Mouse (Mus musculus) heart, adult 9 months (tissue): ENCODE results near the gene Fmn2.

Experiments used
- DNase-seq, 2 experiments: peaks; one replicate each; pipeline ENCODE4 v3.0.0; 2022; ENCODE audit warnings: low spot score in 2 of 2

Gene Fmn2

DNA sequence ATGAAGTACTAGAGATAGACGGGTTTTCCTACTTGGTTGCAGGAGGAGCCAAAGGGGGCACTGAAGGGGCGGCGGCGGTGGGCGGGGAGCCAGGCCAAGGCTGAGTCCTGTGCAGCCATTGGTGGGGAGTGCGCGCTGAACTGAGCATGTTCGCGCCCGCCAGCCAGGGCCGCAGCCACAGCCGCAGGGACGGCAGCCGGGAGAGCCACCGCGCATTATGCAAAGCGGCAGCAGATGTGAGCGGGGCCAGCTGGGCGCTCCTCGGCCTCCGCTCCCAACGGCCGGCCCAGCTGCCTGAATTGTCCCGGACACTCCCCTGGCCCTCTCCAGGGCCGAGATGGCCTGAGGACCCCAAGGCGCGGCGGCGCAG is at the start of gene Fmn2:
Gene Fmn2, plus strand, starts transcription at position 165 of the 370 bp plus-strand sequence.
- DNase-seq, result peak; percentile 18 to 30

DNA sequence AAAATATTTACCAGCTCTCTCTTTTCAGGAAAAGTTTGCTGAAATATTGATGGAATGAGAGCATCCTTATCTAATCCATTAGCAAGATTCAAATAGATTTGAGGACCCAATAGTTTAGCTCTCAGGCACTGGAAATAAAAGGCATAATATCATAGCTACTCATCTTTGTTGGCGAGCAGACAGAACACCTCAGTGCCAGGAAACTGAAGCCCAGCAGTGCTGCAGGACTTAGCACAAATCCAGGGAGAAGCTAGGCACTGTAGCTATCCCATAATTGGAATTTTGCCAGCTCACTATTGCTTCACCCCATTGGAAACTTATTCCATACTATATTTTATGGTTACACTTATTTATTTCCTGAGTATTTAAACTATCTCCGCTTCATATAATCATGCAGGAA is 46.5 kb upstream of the Fmn2 start:
- no peak for DNase-seq

DNA sequence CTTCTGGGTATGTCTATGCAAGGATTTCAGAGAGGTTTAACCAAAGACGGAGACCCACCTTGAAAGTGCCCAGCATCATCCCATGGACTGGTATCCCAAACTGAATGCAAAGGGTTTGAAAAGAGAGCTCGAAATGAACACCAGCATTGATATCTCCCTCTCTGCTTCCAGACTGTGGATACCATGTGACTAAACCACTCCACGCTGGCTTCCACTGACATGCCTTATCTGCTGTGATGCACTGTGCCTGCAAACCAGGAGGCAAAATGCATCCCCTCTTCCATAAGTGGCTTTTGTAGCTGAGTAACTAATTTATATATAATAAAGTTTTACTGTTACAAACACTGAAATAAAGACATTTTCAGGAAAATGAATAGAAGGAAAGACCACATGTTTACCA is 36.2 kb upstream of the Fmn2 start:
- DNase-seq, result no peak

DNA sequence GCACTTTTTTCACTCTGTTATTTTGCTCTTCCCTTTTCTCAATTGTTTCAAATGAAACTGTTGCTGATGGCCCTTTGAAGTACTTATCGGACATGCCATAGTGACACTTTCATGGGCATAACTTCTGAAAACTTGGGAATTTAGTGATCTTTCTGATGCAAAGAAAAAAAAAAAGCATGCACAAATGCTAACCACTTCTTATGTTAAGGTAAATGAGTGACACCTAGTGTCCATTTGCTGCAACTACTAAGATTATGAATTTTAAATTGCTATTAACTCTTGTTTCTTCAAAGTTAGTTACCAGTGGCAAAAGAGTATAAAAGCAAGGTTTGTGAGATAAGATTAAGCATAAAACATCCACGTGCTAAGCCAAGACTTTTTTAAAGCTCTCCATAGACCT is 35.4 kb upstream of the Fmn2 start:
- no peak for DNase-seq

DNA sequence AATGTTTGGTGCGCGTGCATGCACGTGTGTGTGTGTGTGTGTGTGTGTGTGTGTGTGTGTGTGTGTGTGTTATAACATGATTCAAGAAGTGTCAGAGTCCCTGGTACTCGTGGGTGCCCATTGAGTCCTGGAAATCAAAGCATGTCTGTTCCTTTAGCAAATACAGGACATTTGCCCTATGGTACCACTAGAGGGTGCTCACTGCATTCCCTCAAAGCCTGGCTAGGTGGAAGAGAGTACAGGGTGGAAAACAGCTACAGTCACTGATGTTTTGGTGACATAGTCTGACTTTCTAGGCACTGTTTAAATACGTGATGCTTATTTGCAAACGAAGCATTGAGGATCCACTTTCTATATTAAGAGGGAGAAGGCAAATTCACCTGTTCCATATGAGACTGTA is 31.9 kb upstream of the Fmn2 start:
- DNase-seq, result no peak

DNA sequence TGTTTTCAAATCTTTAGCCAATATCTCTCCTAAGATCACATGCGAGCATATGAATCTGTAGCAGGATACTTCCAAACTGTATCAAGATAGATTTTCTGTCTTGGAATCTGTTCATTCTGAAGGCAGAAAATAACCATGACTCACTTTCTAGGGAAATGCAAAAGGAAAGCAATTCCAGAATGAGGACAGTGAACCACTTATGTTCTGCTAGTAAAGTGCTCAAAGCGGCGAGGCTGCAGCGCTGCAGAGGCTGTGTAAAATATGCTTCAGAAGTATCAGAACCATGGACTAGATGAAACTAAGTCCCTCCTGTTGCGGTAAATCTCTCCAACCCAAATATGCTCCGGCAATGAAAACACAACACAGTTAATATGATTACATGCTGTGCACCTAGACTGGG is 19.1 kb upstream of the Fmn2 start:
- DNase-seq, result no peak

DNA sequence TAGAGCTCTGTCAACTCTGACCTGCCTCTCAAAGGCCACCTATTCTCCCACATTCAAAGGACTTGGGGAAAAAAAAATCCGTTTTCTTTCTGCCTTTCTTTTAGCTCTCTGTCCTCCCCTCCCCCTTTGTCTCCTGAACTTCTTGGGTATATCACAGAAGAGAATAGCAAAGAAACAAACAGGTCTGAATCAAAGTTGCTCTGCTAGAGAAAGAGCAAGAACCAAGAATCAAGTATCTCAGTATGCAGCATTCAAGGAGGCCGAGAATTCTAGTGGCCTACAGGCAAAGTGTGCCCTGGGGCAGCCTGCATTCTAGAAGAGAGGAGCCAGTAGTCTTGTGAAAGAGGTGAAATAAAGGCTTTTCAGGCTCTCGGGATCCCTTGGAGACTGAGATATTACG is 1.6 kb upstream of the Fmn2 start:
- DNase-seq, result no peak

DNA sequence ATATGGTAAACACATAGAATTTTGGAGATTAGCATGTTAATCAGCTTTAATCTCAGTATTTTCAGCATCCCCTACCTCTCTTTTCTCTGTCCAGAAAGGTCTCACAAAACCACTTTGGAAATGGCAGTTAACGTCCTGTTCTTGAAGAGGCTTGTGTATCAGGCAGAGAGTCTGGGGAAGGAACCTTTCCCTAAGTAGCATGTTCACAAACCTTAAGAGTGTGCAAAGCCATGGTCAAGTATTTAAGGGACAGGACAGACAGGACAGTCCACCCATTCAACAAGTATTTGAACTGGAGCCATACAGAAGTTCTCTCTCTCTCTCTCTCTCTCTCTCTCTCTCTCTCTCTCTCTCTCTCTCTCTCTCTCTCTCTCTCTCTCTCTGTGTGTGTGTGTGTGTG is 614 bp upstream of the Fmn2 start:
- DNase-seq, result no peak

DNA sequence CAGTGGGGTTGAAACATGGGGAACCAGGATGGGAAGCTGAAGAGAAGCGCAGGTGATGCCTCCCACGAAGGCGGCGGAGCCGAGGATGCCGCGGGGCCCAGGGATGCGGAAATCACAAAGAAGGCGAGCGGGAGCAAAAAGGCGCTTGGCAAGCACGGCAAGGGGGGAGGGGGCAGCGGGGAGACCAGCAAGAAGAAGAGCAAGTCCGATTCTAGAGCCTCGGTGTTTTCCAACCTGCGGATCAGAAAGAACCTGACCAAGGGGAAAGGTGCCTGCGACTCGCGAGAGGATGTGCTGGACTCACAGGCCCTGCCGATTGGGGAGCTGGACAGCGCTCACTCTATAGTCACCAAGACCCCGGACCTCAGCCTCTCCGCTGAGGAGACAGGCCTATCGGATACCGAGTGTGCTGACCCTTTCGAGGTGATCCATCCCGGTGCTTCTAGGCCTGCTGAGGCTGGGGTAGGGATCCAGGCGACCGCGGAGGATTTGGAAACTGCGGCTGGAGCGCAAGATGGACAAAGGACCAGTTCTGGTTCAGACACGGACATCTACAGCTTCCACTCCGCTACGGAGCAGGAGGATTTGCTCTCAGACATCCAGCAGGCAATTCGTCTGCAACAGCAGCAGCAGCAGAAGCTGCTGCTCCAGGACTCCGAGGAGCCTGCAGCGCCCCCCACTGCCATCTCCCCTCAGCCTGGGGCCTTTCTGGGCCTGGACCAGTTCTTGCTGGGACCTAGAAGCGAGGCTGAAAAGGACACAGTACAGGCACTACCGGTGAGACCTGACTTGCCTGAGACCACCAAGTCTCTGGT is 613 bp downstream of the Fmn2 start:
- no peak for DNase-seq

DNA sequence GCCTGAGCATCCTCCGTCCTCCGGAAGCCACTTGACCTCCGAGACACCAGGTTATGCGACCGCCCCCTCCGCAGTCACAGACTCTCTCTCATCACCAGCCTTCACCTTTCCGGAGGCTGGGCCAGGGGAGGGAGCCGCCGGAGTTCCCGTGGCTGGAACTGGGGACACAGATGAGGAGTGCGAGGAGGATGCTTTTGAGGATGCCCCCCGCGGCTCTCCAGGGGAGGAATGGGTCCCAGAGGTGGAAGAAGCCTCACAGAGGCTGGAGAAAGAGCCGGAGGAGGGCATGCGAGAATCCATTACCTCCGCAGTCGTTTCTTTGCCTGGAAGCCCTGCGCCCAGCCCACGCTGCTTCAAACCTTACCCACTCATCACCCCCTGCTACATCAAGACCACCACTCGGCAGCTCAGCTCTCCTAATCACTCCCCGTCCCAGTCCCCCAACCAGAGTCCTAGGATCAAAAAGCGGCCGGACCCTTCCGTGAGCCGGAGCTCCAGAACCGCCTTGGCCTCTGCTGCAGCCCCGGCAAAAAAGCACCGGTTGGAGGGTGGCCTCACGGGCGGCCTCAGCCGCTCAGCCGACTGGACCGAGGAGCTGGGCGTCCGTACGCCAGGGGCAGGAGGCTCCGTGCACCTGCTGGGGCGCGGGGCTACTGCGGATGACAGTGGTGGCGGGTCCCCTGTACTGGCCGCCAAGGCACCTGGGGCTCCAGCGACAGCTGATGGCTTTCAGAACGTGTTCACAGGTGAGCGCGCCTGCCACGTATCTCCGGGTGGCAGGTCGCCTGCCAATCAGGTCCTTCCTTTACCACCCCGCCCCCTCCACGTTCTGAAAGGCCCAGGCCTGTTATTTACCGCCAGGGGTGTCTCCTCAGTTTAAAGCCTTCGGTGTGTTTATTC is 1.5 kb downstream of the Fmn2 start:
- no peak for DNase-seq

DNA sequence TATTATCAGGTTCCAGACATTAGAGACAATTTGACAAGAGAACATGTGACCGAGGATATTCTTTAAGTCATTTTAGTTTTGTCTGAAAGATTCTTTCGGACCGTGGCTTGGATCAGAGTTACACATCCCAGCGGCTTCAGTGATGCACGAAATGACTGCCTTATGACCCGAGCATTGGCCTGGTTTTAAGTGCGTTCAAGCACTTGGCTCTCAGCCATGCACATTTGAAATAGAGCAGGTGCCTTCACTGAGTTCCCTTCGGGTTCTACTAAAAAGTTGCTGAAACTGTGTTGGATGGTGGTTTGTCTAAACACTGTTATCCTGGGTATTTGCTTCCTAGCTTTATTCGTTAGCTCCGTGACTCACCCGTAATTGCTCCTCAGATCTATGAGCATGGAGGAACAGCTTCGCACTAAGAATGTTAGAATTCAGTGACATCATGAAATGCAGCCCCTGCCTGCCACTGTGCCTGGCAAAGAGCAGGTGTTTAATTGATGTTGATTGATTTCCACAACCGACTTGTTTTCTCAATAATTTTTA is 7.0 kb downstream of the Fmn2 start:
- no peak for DNase-seq

DNA sequence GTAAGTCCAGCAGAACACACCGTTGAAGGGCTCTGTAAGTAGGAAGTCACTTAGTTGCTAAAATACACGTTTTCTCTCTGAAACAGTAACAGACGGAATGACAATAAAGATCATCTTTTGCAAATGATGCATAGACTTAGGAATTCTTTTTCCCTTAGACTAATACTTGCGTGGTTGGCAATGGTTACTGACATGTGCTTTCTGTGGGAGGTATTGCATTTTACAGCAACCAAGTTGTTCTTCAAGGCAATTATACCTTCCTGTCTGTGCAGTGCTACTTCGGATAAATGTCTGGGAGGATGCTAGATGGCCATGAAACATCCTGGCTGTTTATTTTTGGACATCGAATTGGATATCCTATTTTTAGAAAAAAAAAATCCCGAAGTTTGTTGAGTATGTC is 11.8 kb downstream of the Fmn2 start:
- DNase-seq, result no peak

DNA sequence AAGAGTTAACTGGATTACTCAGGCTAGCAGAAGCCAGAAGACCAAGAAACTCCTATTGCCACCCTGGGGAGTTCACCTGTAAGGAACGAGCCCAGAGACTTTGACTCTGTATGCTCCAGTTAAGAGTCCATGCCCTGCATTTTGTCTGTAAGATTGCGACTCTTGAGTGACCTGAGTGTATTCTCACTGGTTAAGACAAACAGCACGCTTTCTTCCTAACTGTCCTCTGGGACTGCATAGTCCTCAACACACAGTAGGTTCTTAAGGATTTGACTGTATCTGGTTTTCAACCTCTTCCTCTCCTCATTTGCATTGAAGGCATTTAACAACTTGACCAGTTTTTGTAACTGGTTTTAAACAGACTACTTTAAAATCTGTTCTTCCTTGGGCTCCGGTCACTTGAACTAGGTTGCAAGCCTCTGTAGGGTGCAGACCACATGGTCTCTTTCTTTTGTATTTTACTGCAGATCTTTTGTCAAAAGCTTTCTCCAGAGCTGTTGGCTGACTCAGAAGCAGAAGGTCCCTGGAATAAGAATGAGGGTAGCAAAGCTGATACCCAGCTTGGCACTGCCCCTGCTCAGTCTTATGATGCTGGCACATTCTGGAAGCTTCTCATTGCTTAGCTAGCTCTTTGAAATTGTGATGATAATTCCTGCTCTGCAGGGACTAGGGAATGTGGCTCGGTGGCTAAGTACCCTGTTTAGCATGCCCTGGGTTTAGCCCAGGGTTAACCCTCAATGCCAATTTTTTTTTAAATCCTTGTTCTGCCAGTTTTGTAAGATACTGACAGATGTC is 20.5 kb downstream of the Fmn2 start:
- DNase-seq, result no peak

DNA sequence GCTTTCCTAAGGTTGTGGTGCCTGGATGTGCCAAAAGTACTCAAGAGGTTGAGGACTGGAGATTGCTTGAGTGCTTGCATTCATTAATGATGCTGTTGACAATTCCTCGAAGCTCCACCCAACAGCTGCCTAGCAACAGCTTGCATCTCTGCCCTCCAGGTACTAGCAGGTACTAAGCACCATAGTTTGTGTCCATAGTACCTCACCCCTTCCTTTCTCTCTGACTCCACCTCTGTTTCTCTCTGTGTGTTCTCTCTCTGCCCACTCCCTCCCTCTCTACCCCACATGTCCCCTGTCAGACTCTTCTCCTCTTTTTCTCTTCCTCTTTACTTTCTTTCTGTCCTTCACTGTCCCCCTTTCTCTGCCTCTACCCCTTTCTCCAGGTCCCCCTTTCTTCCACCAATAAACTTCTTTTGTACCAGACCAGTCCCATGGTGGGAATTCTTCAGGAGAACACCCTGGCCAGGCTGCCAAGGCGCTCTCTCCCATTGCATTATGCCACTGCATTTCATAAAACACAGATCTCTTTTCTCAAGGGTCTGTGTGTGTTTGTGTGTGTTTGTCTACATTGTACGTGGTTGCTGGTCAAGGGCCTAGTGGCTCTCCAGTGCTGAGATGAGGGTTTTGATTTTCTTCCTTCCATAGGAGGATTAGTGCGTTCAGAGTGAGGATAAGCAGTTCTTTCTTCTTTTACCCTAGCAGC is 21.3 kb downstream of the Fmn2 start:
- DNase-seq, result no peak

DNA sequence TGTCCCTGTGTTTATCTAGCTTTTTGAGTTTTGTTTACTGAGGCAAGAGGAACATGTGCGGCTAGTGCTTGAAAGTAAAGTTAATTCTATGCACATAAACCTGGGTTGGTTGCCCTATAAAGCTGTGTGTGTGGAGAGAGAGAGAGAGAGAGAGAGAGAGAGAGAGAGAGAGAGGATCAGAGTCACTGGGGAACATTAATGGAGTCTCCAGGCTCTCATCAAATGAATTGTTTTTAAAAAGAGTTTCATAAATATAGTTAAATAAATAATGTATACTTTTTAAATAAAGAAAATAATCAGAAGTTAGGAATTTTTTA is 21.8 kb downstream of the Fmn2 start:
- DNase-seq, result no peak

DNA sequence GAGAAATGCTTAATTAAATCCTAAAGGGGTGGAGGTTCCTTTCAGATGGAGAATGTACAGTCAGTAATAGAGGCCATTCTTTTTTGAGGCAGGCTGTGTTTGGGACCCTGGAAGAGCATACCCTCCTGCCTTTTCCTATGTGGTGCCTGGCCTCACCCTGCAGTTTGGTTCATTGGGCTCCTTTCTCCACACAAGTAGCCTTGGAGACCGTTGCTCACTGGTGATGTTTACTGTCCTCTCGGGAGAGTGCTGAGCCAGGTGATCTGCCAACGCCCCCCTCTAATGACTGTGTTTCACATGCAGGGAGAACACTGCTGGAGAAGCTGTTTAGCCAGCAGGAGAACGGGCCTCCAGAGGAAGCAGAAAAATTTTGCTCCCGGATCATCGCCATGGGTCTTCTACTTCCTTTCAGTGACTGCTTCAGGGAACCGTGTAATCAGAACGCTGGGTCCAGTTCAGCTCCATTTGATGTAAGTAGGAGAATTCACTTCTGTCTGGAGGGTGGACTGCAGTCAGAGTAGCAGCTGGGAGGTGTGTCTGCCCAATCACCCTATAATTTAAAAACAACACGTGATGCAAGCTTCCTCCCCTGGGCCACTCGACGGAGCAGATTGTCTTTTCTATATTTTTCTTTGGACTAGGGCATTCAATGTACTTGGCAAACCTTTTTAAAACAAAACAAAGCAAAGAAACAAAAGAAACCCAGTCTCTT is 35.3 kb downstream of the Fmn2 start:
- DNase-seq, result no peak

DNA sequence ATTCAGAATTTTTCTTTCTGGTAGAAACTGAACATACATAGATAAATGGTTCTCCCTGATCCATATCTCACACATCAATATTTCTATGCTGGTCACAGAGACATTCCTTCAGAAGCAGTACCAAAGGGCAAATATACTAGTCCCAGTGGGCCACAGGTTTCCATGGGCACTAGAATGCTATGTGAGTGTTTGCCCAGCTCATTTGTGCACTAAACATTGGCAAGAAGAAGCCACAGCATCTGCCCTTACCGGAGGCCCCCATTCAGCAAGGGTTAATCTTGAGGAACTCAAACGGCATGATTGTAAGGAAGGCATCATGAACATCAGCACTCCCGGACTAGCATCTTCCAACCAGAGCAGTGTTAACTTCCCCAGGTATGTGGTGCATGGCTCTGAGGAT is 35.9 kb downstream of the Fmn2 start:
- no peak for DNase-seq

DNA sequence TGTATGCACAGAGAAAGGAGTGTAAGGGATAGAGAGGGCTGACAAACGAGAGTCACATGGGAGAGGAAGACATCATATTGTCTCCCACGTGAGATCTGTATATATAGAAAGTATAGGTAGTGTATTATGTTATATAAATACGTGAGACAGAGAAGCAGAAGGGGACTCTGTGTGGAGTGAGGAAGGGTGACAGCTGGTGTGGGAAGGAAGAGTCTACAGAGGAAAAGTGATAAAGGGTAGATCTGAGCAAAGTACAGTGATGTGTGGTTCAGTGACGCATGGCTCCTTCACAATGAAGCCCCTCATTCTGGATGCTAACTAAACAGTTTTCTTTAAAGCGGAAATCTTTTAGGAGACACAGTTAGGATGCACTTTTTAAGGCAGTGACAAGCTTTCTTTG is 46.7 kb downstream of the Fmn2 start:
- DNase-seq, result no peak

DNA sequence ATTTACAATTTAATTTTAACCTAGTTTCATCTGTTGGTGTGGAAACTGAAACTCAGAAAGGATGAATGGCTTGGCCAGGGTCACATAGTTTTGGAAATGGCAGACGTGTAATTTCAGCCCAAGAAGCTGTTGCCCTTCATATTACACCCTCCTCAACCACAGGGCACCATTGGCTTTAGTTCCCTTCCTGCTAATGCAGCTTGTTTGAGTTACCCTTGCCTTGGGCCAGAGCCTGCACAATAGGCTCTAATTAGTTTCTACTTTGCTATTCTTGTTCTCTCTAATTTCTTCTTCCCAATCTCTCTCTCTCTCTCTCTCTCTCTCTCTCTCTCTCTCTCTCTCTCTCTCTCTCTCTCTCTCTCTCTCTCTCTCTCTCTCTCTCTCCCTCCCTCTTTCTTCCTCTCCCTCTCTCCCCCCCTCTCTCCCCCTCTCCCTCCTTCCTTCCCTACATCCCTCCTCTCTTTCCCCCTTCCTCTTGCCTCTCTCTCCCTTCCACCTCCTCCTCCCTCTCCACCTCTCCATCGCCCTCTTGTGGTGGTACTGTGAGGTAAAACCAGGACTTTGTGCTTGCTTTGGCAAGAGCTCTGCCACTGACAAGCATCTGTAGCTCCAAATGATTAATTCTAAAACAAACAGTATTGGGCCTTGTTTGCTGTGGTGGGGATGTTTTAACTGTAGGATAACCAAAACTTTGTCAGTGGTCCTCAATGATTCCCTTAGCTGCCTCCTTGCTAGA is 51.8 kb downstream of the Fmn2 start:
- no peak for DNase-seq

DNA sequence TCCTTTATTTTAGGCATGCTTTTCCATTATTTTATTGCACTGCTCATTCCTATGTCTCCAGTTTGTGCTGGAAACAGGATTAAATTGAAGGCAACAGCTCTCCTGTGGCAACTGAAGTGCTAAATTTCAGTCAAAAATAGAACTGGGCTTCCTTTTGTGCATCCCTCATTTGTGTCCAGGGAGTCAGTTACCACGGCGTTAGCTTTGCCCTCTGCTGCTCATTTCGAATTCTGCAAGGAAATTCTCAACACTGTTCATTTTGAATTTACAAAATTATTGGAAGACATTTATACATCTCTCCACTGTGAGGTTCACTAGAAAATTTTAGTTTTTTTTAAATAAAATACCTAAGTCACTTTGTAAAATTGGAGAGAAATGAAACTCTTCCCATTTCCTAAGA is 53.8 kb downstream of the Fmn2 start:
- DNase-seq, result no peak
